Mouse (Mus musculus) neural tube, embryonic 14.5 days (tissue): ENCODE results near the gene Col2a1. TPM values are rescaled to one million over a fixed set of nuclear protein-coding genes. Genes with fewer than 3 reads are reported as not detected.
A peak's percentile ranks its signal among the peaks of the same experiment; 100 is the strongest.

Source experiments
- ATAC-seq: fragments of 200-750 bp; cut with Nextera tagmentation; 2 replicates; pipeline ENCODE4 v1.8.0; 2017; ENCODE audit warnings: low read depth, mild to moderate bottlenecking, moderate TSS enrichment, moderate library complexity
- H3K27ac ChIP-seq: fragments of 300-500 bp; sonication (generic); 2 replicates; pipeline ENCODE4 v1.5.1; 2014; ENCODE audit warnings: low read depth, mild to moderate bottlenecking, control low read depth, low read length, moderate library complexity, mixed read lengths
- H3K27me3 ChIP-seq: fragments of 300-500 bp; sonication (generic); 2 replicates; pipeline ENCODE4 v1.6.1; 2014; ENCODE audit warnings: low read length; ENCODE audit not compliant: control insufficient read depth, insufficient read depth
- H3K36me3 ChIP-seq: fragments of 300-500 bp; sonication (generic); 2 replicates; pipeline ENCODE4 v1.6.1; 2014; ENCODE audit warnings: low read length, mixed read lengths; ENCODE audit not compliant: control insufficient read depth, insufficient read depth
- H3K4me1 ChIP-seq: fragments of 300-500 bp; sonication (generic); 2 replicates; pipeline ENCODE4 v1.6.1; 2014; ENCODE audit warnings: low read length; ENCODE audit not compliant: control insufficient read depth, insufficient read depth
- H3K4me2 ChIP-seq: fragments of 300-500 bp; sonication (generic); 2 replicates; pipeline ENCODE4 v1.6.1; 2014; ENCODE audit warnings: mild to moderate bottlenecking, low read depth, low read length, control low read depth
- H3K4me3 ChIP-seq: fragments of 300-500 bp; sonication (generic); 2 replicates; pipeline ENCODE4 v1.5.1; 2014; ENCODE audit warnings: low read depth, low read length, control low read depth, mixed read lengths
- H3K9ac ChIP-seq: fragments of 300-500 bp; sonication (generic); replicated peaks from 2 replicates; pipeline ENCODE4 v1.6.1; 2014; ENCODE audit warnings: low read depth, mild to moderate bottlenecking, control low read depth, low read length, mixed read lengths
- H3K9me3 ChIP-seq: fragments of 300-500 bp; sonication (generic); 2 replicates; pipeline ENCODE4 v1.6.1; 2016; ENCODE audit warnings: low read length; ENCODE audit not compliant: control insufficient read depth
- WGBS: fragments of 180-500 bp; shearing (Covaris S2); extraction: QIAGEN DNeasy Blood & Tissue Kit; methylation state at CpG from one replicate; pipeline ENCODE4 v1.1.7; 2014; 5-methylcytosine and 5-hydroxymethylcytosine counted together
- polyA plus RNA-seq: library from polyadenylated mRNA; unstranded; fragments of >200 nt; fragmentation: Nextera tagmentation; extraction: Ambion mirVana; gene quantifications from 2 replicates; pipeline ENCODE4 v1.2.1, GENCODE M21; 2014

Gene Col2a1
- polyA plus RNA-seq, 1 experiment from 2014 or later, result 11.3 TPM

- H3K9ac ChIP-seq, result no peak overlapping the region
- H3K4me2 ChIP-seq, result no peak overlapping the region
- WGBS, result 42% methylated on average over 13 of the region's 13 CpGs
- no peaks in the 10 kb centered on the region for H3K9me3 ChIP-seq
- peak; percentile 30; the same call in 1 of the 2 replicates for ATAC-seq
- no peaks in the 10 kb centered on the region for H3K27me3 ChIP-seq
- no peak overlapping the region for H3K4me3 ChIP-seq
- H3K27ac ChIP-seq, result no peak overlapping the region
- H3K4me1 ChIP-seq, result peaks cover 41% of the 10 kb centered on the region
- no peaks in the 10 kb centered on the region for H3K36me3 ChIP-seq
Measured at GRCm38 (mm10) chr15:97996716-97997256, 7.7 kb downstream of the Col2a1 start.

- H3K9me3 ChIP-seq, result no peaks in the 10 kb centered on the region
- H3K4me1 ChIP-seq, result peaks cover 37% of the 10 kb centered on the region
- H3K36me3 ChIP-seq, result no peaks in the 10 kb centered on the region
- H3K4me3 ChIP-seq, result peak overlapping the region; percentile 23
- 2% methylated on average over 18 of the region's 18 CpGs for WGBS
- H3K9ac ChIP-seq, result peak overlapping the region; percentile 30
- H3K27me3 ChIP-seq, result no peaks in the 10 kb centered on the region
- peak; percentile 94 for ATAC-seq
- peak overlapping the region; percentile 83 for H3K27ac ChIP-seq
- H3K4me2 ChIP-seq, result peak overlapping the region; percentile 50
Measured at GRCm38 (mm10) chr15:97992712-97993286, 11.7 kb downstream of the Col2a1 start.

- peak overlapping the region; percentile 83 for H3K27ac ChIP-seq
- peak overlapping the region; percentile 50 for H3K4me2 ChIP-seq
- WGBS, result 35% methylated on average over 13 of the region's 13 CpGs
- H3K4me3 ChIP-seq, result no peak overlapping the region; the same call in 1 of the 2 replicates
- H3K27me3 ChIP-seq, result no peaks in the 10 kb centered on the region
- no peaks in the 10 kb centered on the region for H3K9me3 ChIP-seq
- ATAC-seq, result no peak
- H3K4me1 ChIP-seq, result peaks cover 36% of the 10 kb centered on the region
- peak overlapping the region; percentile 30 for H3K9ac ChIP-seq
- H3K36me3 ChIP-seq, result no peaks in the 10 kb centered on the region
Measured at GRCm38 (mm10) chr15:97992027-97992711, 12.3 kb downstream of the Col2a1 start.

- no peak overlapping the region for H3K4me3 ChIP-seq
- no peak overlapping the region for H3K4me2 ChIP-seq
- no peaks in the 10 kb centered on the region for H3K9me3 ChIP-seq
- ATAC-seq, result no peak
- WGBS, result 9% methylated on average over 12 of the region's 12 CpGs
- no peak overlapping the region for H3K27ac ChIP-seq
- H3K36me3 ChIP-seq, result no peaks in the 10 kb centered on the region
- H3K9ac ChIP-seq, result no peak overlapping the region
- no peaks in the 10 kb centered on the region for H3K27me3 ChIP-seq
- peaks cover 36% of the 10 kb centered on the region for H3K4me1 ChIP-seq
Measured at GRCm38 (mm10) chr15:97991285-97991895, 13.1 kb downstream of the Col2a1 start.

- Histone ChIP-seq H3K9ac (no peak overlapping the region), H3K4me3 (no peak overlapping the region), H3K27ac (no peak overlapping the region), H3K4me2 (no peak overlapping the region), H3K4me1 (peaks cover 36% of the 10 kb centered on the region), H3K27me3 (no peaks in the 10 kb centered on the region), H3K9me3 (no peaks in the 10 kb centered on the region), H3K36me3 (no peaks in the 10 kb centered on the region)
- 18% methylated on average over 4 of the region's 4 CpGs for WGBS
- ATAC-seq, result no peak
Measured at GRCm38 (mm10) chr15:97990721-97991120, 13.8 kb downstream of the Col2a1 start.

- no peaks in the 10 kb centered on the region for H3K27me3 ChIP-seq
- peak overlapping the region; percentile 52; the same call in 1 of the 2 replicates for H3K27ac ChIP-seq
- no peak overlapping the region for H3K4me3 ChIP-seq
- no peak for ATAC-seq
- no peaks in the 10 kb centered on the region for H3K9me3 ChIP-seq
- under 1% methylated on average over 6 of the region's 6 CpGs for WGBS
- H3K4me1 ChIP-seq, result peaks cover 36% of the 10 kb centered on the region
- H3K9ac ChIP-seq, result no peak overlapping the region
- peak overlapping the region; percentile 36; the same call in 1 of the 2 replicates for H3K4me2 ChIP-seq
- no peaks in the 10 kb centered on the region for H3K36me3 ChIP-seq
Measured at GRCm38 (mm10) chr15:97990124-97990523, 14.4 kb downstream of the Col2a1 start.

- Histone ChIP-seq H3K4me2 (no peak overlapping the region), H3K27ac (no peak overlapping the region), H3K4me3 (no peak overlapping the region), H3K9me3 (no peaks in the 10 kb centered on the region), H3K4me1 (peaks cover 36% of the 10 kb centered on the region), H3K27me3 (no peaks in the 10 kb centered on the region), H3K9ac (no peak overlapping the region), H3K36me3 (no peaks in the 10 kb centered on the region)
- no peak for ATAC-seq
- 0% methylated on average over 1 of the region's 1 CpGs for WGBS
Measured at GRCm38 (mm10) chr15:97989544-97989943, 15.0 kb downstream of the Col2a1 start.

- Histone ChIP-seq H3K27me3 (no peaks in the 10 kb centered on the region), H3K36me3 (peaks cover 5% of the 10 kb centered on the region; the same call in 1 of the 2 replicates), H3K9ac (no peak overlapping the region), H3K9me3 (no peaks in the 10 kb centered on the region), H3K4me3 (no peak overlapping the region), H3K4me2 (no peak overlapping the region), H3K4me1 (no peaks in the 10 kb centered on the region), H3K27ac (no peak overlapping the region)
- ATAC-seq, result no peak
- 93% methylated on average over 6 of the region's 6 CpGs for WGBS
Measured at GRCm38 (mm10) chr15:97981560-97981959, 22.9 kb downstream of the Col2a1 start.
